Mouse (Mus musculus) cerebellum, adult 11 months (tissue): ENCODE data around the gene Lamtor2.
A peak's percentile ranks its signal among the peaks of the same experiment; 100 is the strongest.
"Not testable (repeated sequence)": the region's sequence is repeated elsewhere in the genome, so short reads cannot be mapped to it uniquely, and the experiment has no call there.

Source experiments
- DNase-seq: peaks from one replicate; pipeline ENCODE4 v3.0.0; 2022

Lamtor2 gene

DNA sequence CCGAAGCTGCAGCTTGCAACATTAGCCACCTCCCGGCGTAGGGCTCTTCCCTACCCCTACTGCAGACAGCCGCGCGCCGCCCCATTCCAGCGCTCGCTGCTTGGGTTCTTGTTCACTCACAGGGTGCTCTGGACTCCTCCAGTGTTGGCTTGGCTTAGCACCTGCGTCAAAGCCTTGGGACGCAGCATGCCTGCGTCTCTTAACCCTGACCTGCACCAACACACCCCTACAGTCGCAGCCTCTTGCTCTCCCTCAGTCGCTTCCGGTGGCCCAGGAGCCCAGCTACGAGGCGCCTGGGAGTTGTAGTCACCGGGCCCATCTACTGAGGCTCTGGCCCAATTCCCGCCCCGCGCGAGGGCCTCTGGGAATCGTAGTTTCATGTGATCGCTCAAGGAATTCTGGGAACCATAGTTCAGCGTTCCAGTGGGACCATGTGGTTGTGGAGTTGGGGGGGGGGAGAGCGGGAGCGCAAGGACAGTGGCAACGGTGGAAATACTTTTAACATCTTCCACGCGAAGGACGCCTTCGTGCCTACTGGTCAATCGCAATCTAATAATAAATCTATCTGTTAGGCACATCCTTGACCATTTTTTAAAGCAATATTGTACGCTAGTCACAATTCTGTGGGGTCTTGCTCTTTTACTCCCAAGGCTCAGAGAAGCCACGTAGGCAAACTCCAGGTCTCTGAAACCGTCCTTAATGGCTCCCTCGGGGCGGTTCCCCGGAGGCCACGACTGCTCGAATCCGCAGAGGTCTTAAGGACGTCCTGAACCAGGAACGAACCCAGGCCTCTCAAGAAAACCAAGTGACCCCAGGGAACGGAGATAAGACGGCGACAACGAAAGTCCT is at the start of gene Lamtor2:
Gene Lamtor2, minus strand, starts transcription at position 399 of the 849 bp plus-strand sequence.
- DNase-seq, result peak; percentile 97

- DNase-seq, result no peak
Measured at GRCm38 (mm10) chr3:88602466-88602865, 49.6 kb upstream of the Lamtor2 start.

DNA sequence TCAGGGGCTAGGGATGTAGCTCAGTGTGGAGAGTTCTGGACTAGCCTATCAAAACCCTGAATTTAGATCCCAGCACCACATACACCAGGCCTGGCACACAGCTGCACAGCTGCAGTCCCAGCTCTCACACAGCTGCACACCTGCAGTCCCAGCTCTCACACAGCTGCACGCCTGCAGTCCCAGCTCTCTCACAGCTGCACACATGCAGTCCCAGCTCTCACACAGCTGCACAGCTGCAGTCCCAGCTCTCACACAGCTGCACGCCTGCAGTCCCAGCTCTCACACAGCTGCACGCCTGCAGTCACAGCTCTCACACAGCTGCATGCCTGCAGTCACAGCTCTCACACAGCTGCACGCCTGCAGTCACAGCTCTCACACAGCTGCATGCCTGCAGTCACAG is 43.7 kb upstream of the Lamtor2 start:
- not testable (repeated sequence) for DNase-seq

DNA sequence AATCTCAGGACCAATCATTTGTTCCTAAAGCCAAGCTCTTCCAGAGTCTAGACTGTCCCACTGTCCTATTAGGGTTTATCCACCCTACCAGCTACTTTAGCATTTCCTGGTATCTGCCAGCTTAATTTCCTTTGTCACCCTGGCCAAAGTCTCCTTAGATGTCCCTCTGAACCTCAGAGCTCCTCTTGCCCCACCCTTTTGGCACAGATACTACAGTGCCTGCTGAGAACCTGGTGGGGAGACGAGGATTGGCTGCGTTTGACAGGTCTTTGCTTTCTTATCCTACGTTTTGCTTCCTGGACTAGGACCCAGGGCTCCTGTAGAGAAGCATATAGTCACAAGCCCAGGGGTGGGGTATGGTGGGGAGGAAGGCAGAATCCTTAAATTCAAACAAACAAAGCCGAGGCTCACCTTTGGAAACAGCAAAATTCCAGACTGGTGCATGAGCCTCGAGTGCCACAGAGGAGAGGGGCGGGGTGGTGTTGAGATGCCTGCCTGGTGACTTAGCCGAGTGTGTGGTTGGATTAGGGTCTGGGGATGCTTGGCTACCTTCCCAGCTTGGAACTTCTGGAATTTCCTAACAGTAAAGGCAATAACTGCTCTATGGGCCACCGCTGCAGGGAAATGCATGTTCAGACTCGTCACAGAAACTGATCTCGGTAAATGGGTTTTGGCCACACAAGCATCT is 41.2 kb upstream of the Lamtor2 start:
- DNase-seq, result no peak

DNA sequence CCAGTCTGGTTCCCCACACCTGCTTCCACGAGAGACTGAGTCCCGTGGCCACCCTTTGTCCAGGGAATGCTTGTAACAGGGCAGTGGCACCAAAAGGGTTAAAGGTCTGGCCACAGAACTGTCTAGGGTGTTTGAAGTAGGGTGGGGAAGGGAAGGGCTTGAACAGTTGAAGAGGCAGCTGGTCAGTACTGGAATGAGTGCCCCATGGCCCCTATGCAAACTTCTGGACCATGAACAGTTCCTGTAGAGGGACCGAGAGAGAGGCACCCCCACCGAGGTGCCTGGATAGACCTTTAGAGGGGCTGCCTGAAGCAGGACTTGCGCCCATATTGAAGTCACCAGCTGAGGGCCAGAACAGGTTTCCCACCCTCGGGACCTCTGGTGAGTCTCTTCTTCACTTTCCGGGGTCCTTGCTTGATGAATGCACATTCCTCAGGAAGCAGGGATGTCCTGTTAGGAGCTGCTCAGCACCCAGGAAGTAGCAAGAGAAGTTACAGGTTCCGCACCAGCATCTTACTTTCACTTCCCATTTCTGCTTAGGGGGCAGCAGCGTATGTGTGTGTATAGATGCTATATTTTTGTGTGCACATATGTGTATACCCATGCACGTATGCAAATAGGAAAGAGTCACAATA is 40.2 kb upstream of the Lamtor2 start:
- no peak for DNase-seq

- no peak for DNase-seq
Measured at GRCm38 (mm10) chr3:88591950-88592731, 39.3 kb upstream of the Lamtor2 start.

GRCm38 (mm10) chr3:88591044-88591443 is 38.2 kb upstream of the Lamtor2 start:
- DNase-seq, result no peak

DNA sequence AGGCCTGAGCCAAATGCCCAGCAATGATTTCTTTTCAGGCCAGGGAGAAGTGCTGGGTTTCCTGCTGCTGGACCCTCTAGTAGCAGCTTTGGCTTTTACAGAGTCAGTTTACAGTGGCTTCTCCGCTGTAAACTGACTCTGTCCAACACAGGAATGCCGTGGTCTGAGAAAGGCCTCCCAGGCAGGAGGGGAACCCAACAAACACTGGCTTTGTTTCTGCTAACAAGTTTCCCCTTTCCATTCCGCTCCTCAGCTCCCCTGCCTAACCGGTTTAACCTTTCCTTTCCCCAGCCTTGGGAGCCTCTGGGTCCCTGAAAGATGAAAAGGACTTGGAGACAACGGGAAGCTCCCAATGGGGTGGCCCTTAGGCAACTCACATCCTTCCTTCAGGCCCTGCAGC is 37.4 kb upstream of the Lamtor2 start:
- DNase-seq, result no peak

GRCm38 (mm10) chr3:88586640-88587039 is 33.8 kb upstream of the Lamtor2 start:
- no peak for DNase-seq

GRCm38 (mm10) chr3:88585769-88586168 is 32.9 kb upstream of the Lamtor2 start:
- no peak for DNase-seq

DNA sequence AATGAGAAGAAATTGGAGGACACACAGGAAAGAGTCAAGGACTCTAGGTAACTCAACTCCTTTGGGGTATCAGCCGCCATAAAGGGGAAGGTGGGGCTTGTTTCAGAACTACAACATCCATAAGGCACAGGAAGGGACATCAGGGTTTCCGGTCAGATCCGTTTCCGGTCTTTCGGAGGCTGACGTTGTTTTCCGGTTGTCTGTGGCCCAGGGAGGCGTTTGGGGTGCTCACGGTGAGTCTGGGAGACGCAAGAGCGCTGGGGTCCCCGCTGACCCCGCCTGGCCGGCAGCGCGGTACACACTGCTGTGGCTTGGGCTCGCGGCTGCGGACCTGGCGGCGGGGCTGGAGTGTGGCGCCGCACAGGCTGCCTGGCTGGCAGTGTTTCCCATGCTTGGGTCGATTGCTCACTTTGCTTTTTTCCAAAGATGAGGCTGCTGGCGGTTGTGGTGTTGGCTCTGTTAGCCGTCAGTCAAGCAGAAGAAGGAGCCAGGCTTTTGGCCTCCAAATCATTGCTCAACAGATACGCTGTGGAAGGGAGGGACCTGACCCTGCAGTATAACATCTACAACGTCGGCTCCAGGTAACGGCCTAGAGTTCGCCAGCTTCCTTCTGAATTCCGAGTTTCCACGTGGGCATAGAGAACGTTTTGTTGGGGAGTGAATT is 26.7 kb upstream of the Lamtor2 start:
- DNase-seq, result peak; percentile 74

DNA sequence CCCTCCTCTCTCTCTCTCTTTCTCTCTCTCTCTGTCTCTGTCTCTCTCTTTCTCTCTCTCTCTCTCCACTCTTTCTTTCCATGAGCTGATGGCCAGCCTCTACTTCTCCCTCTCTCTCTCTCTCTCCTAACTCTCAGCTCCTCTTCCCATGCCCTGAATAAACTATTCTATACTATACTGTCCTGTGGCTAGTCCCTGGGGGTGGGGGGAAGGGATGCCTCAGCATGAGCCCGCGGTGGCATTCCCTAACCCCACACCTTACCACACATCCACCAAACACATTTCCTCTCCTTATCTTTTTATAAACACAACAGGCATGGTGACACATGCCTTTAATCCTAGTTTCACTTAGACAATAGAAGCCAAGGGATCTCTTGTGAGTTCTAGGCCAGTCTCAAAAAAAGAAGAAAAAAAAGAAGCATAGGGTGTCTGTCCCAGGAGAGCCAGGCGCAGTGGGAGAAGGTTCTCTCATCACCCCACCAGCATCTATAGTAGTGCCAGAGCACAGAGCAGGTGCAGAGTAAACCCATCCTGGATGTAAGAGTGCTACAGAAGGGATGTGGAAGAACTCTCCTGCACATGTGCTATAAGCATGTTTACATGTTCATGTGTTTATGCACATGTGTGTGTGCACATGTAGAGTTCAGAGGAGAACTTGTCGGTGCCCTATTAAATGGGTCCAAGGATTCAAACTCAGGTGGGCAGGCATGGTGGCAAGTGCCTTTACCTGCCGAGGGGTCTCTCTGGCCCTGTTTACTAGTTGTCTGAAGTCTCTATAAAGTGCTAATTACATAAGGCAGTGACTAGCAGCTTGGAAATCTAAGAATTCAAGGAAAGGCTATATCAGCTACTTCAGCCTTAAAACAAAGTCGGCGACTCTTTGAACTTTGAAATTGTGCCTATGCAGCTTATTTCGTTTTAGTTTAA is 25.9 kb upstream of the Lamtor2 start:
- no peak for DNase-seq

DNA sequence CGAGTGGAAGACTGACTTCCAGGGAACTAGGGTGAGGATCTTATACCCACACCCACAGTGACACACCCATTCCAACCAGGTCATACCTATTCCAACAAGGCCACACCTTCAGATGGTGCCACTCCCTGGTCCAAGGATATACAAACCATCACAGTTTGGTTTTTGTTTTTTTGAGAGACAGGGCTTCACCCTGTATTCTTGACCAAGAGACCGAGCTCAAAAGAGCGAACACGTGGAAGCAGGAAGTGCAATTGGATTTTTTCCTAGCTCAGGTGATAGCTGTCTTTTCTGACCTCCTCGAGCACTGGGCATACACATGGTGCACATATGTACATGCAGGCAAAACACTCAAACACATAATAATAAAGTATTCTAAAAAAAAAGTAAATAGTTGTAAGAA is 25.0 kb upstream of the Lamtor2 start:
- not testable (repeated sequence) for DNase-seq

DNA sequence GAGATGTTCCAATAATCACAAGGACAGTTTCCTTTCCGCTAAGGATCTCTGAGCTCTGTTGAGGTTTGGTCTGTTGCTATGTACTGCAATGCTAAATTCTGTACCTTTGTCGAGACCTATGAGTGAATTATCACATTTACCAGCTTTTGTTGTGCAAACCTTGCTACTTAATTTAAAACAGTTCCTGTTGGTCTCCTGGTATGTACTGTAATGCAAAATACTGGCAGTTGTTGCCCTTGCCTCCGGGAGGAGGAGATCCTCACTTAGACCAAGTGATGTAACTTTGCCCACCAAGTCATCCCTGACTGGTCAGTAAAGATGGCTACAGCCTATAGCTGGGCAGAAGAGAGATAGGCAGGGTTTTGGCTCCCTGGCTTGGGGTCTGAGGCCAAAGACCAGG is 22.7 kb upstream of the Lamtor2 start, which contains the start of gene Ssr2:
Gene Ssr2, plus strand, starts transcription at position 337 of the 400 bp plus-strand sequence.
- DNase-seq, result no peak

GRCm38 (mm10) chr3:88573810-88574209 is 20.9 kb upstream of the Lamtor2 start:
- no peak for DNase-seq

DNA sequence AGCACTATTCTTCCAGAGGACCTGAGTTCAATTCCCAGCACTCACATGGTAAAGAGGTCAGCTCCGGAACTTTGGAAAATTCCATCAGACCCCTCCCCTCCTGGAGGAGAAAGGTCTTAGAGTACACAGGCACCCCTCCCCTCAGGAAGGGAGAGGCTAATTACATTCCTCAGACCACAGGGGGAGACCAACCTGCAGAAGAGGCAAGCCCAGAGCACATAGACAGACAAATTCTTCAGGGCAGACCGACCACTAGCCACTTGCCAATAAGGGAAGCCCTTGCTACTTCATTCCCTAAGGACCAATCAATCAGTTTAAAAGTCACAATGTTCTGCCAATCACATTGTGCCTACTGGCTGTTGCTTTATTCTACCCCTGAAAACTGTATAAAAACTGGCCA is 20.0 kb upstream of the Lamtor2 start:
- DNase-seq, result no peak

- no peak for DNase-seq
Measured at GRCm38 (mm10) chr3:88571856-88572255, 19.0 kb upstream of the Lamtor2 start.

DNA sequence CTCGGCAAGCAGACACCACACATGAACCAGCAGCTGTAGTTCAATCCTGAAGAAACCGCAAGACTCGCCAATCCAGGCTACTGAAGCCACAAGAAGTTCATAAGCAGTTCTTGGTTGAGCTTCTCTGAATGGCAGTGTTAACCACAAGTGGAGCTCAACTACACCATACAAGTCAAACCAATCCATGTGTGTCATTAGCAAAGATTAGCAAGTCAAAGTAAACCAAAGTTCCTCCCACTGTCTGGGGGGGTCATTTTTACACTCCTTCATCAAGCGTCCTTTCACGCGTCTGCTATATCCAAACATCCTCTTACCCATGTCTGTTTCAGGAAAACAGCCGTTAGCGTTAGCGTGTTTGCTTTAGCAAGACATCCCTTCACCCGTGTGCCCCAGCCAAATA is 17.5 kb upstream of the Lamtor2 start:
- DNase-seq, result no peak

GRCm38 (mm10) chr3:88569694-88570093 is 16.8 kb upstream of the Lamtor2 start:
- DNase-seq, result no peak

- DNase-seq, result no peak
Measured at GRCm38 (mm10) chr3:88569093-88569492, 16.2 kb upstream of the Lamtor2 start.

DNA sequence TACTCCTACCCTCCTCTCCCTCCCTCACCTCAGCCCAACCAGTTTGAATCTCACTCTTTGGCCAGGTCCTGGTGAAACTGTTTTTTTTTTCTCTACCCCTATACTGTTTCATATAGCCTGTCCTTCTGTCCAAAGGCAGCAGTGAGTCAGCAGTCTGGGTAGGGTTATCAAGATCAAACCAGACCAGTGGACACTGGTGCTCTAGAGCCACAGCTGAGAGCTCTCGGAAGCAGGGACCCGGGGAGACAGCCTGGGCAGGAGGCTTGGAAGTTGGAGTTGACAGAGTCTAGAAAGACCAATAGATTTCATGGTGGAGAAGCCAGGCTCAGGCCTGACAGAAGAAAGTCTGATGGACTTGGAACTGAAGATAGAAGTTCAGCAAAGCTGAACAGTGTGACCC is 15.7 kb upstream of the Lamtor2 start:
- DNase-seq, result no peak
